Mouse (Mus musculus) ES-E14 (cell line): ENCODE results near the gene Ubc. TPM values are rescaled to one million over a fixed set of nuclear protein-coding genes. Genes with fewer than 3 reads are reported as not detected.
"Not testable (repeated sequence)": the region's sequence is repeated elsewhere in the genome, so short reads cannot be mapped to it uniquely, and the experiment has no call there.

Experiments
- DNase-seq: peaks from one replicate; pipeline ENCODE4 v3.0.0-alpha.2; 2013; ENCODE audit warnings: low read depth, low spot score
- H3K27ac ChIP-seq: 2 replicates; pipeline ENCODE4 v1.5.1; 2012; ENCODE audit warnings: low read depth, mild to moderate bottlenecking, low read length, moderate library complexity, mixed read lengths; ENCODE audit not compliant: poor library complexity, insufficient read depth, severe bottlenecking
- H3K36me3 ChIP-seq: 2 replicates; pipeline ENCODE4 v1.6.1; 2012; ENCODE audit warnings: mild to moderate bottlenecking, low read length, moderate library complexity, mixed read lengths; ENCODE audit not compliant: control insufficient read depth, poor library complexity, insufficient read depth, severe bottlenecking
- H3K4me1 ChIP-seq, 2 experiments: fragments of 150-350 bp in 1 of 2; sonication (generic) in 1 of 2; 2 replicates each; pipeline ENCODE4 v1.6.1; 2012; ENCODE audit warnings: low read length in 2 of 2, mild to moderate bottlenecking in 1 of 2, mixed read lengths in 1 of 2; ENCODE audit not compliant: control insufficient read depth in 2 of 2, insufficient read depth in 2 of 2, poor library complexity in 1 of 2
- H3K4me3 ChIP-seq, 2 experiments: fragments of 150-350 bp in 1 of 2; sonication (generic) in 1 of 2; 2 replicates each; pipeline ENCODE4 v1.5.1; 2012; ENCODE audit warnings: low read length in 2 of 2, low read depth in 1 of 2, mild to moderate bottlenecking in 1 of 2, mixed read lengths in 1 of 2; ENCODE audit not compliant: insufficient read depth in 1 of 2, poor library complexity in 1 of 2, severe bottlenecking in 1 of 2
- H3K9ac ChIP-seq: 2 replicates; pipeline ENCODE4 v1.6.1; 2012; ENCODE audit warnings: low read depth, mild to moderate bottlenecking, low read length, mixed read lengths; ENCODE audit not compliant: poor library complexity, insufficient read depth, severe bottlenecking
- H3K9me3 ChIP-seq: fragments of 150-350 bp; sonication (generic); 2 replicates; pipeline ENCODE4 v1.6.1; 2012; ENCODE audit warnings: low read depth, mild to moderate bottlenecking, low read length; ENCODE audit not compliant: control insufficient read depth, insufficient read depth
- CHD2 ChIP-seq: IDR thresholded peaks from 2 replicates; pipeline ENCODE4 v1.6.1; 2014; ENCODE audit warnings: mild to moderate bottlenecking, low read depth, low read length, inconsistent platforms
- HCFC1 ChIP-seq: IDR thresholded peaks from 2 replicates; pipeline ENCODE4 v1.6.1; 2012; ENCODE audit warnings: low read length, inconsistent platforms, borderline replicate concordance; ENCODE audit not compliant: insufficient read depth
- MAFK ChIP-seq: IDR thresholded peaks from 2 replicates; pipeline ENCODE4 v1.6.1; 2014; ENCODE audit warnings: mild to moderate bottlenecking, low read depth, low read length, inconsistent platforms; ENCODE audit not compliant: insufficient read depth
- ZC3H11A ChIP-seq: IDR thresholded peaks from 2 replicates; pipeline ENCODE4 v1.6.1; 2012; ENCODE audit warnings: low read depth, mild to moderate bottlenecking, inconsistent platforms, low read length, borderline replicate concordance
- ZNF384 ChIP-seq: IDR thresholded peaks from 2 replicates; pipeline ENCODE4 v1.6.1; 2012; ENCODE audit warnings: low read depth, low read length, inconsistent platforms
- in situ Hi-C, 2 experiments: fragments of 600-800 bp; cut with MboI; formaldehyde crosslinking; loops; one replicate each; pipeline ENCODE4 v1.15.1; 2025; ENCODE audit warnings: low sequenced_read_pairs in 2 of 2, inconsistent platforms in 1 of 2; ENCODE audit not compliant: unreplicated experiment in 2 of 2
- total RNA-seq: library from RNA; depleted of rRNA; stranded (reverse); fragments of 300-350 nt; gene quantifications from 2 replicates; pipeline ENCODE4 v1.2.3, GENCODE M21; 2012

Gene Ubc
- total RNA-seq, 1 experiment, result 1,120 TPM

- Histone ChIP-seq H3K9me3 (no peaks in the 10 kb centered on the region), H3K27ac (peak overlapping the region; percentile 98; the same call in 1 of the 2 replicates)
These were observed 1.5 kb downstream of the Ubc start for GRCm38 (mm10) chr5:125388358-125389092.

GRCm38 (mm10) chr5:125387295-125387694 lies 2.7 kb downstream of the Ubc start:
- H3K9ac ChIP-seq, H3K4me3 ChIP-seq, DNase-seq, H3K27ac ChIP-seq, in situ Hi-C loops, H3K4me1 ChIP-seq, H3K9me3 ChIP-seq: not testable (repeated sequence)
- H3K36me3 ChIP-seq, result peaks cover 23% of the 10 kb centered on the region

More at GRCm38 (mm10) chr5:125388358-125389092, 1.5 kb downstream of the Ubc start:
- in situ Hi-C loops, result no loop called here
- no peaks in the 10 kb centered on the region; a peak in 2 of 4 replicates for H3K4me1 ChIP-seq
- TF ChIP-seq HCFC1 (no peak), ZNF384 (no peak), MAFK (no peak), CHD2 (no peak), ZC3H11A (no peak)
- peaks cover 23% of the 10 kb centered on the region for H3K36me3 ChIP-seq
- H3K9ac ChIP-seq, result peak overlapping the region; percentile 95; the same call in 1 of the 2 replicates
- DNase-seq, result no peak
- H3K4me3 ChIP-seq, result peak overlapping the region; percentile 85 to 92

GRCm38 (mm10) chr5:125385215-125385940 lies 4.6 kb downstream of the Ubc start:
- Histone ChIP-seq H3K36me3 (peaks cover 23% of the 10 kb centered on the region), H3K4me1 (no peaks in the 10 kb centered on the region), H3K27ac (no peak overlapping the region), H3K9ac (no peak overlapping the region), H3K4me3 (no peak overlapping the region), H3K9me3 (no peaks in the 10 kb centered on the region)
- no peak for DNase-seq
- in situ Hi-C loops, result no loop called here
- TF ChIP-seq HCFC1 (no peak), ZC3H11A (no peak), ZNF384 (no peak), CHD2 (no peak; the same call in 1 of the 2 replicates), MAFK (no peak)

DNA sequence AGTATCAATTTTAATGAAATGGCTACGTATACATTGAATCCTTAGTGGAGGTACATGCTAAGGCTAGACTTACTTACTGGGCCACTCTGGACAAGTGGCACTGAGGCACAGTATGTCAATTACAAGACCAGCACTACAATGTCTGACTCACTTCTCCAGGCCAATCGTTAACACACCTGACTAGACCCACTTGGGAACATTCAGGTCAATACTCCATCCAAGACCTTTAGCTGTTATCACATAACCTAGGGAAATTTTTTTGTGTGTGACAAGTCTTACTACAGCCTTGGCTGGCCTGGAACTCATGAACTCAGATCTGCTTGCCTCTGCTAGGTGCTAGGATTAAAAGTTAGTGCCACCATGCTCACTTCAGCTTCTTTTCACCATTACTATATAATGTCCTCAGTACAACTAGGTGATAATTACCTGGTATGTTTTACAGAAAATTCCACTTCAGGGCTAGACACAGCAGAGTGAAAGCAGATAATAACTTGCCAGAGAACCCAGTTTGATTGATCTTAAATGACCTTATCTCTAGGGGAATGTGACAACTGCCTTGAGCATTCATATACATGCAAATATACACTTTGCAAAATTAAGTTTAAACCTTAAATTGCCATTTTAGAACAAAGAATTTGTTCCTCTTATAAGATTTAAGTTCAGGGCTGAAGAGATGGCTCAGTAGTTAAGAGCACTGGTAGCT lies 5.3 kb downstream of the Ubc start:
- no peaks in the 10 kb centered on the region for H3K9me3 ChIP-seq
- no peak for TF ChIP-seq HCFC1
- TF ChIP-seq MAFK, result no peak
- TF ChIP-seq ZC3H11A, result no peak
- TF ChIP-seq CHD2, result no peak
- TF ChIP-seq ZNF384, result no peak
- in situ Hi-C loops, result no loop called here
- no peak overlapping the region for H3K9ac ChIP-seq
- H3K4me3 ChIP-seq, result no peak overlapping the region
- H3K4me1 ChIP-seq, result no peaks in the 10 kb centered on the region
- H3K36me3 ChIP-seq, result peaks cover 23% of the 10 kb centered on the region
- H3K27ac ChIP-seq, result no peak overlapping the region
- DNase-seq, result no peak
